Mouse (Mus musculus) limb, embryonic 13.5 days (tissue): ENCODE data around the gene Fam69a. TPM values are rescaled to one million over a fixed set of nuclear protein-coding genes. Genes with fewer than 3 reads are reported as not detected.

ENCODE experiments used
- ATAC-seq: fragments of 200-750 bp; cut with Nextera tagmentation; 2 replicates; pipeline ENCODE4 v1.8.0; 2017; ENCODE audit warnings: low read depth, moderate number of reproducible peaks, moderate TSS enrichment; ENCODE audit not compliant: low FRiP score
- H3K27ac ChIP-seq: fragments of 300-500 bp; sonication (generic); 2 replicates; pipeline ENCODE4 v1.5.1; 2015; ENCODE audit warnings: inconsistent platforms, mild to moderate bottlenecking, moderate library complexity
- H3K27me3 ChIP-seq: fragments of 300-500 bp; sonication (generic); 2 replicates; pipeline ENCODE4 v1.6.1; 2015; ENCODE audit warnings: mild to moderate bottlenecking, inconsistent platforms
- H3K36me3 ChIP-seq: fragments of 300-500 bp; sonication (generic); 2 replicates; pipeline ENCODE4 v1.6.1; 2015; ENCODE audit warnings: inconsistent platforms, mild to moderate bottlenecking, moderate library complexity
- H3K4me1 ChIP-seq: fragments of 300-500 bp; sonication (generic); 2 replicates; pipeline ENCODE4 v1.6.1; 2015; ENCODE audit warnings: inconsistent platforms
- H3K4me2 ChIP-seq: fragments of 300-500 bp; sonication (generic); replicated peaks from 2 replicates; pipeline ENCODE4 v1.6.1; 2015; ENCODE audit warnings: inconsistent platforms, mild to moderate bottlenecking, moderate library complexity
- H3K4me3 ChIP-seq: fragments of 300-500 bp; sonication (generic); 2 replicates; pipeline ENCODE4 v1.5.1; 2015; ENCODE audit warnings: moderate library complexity, mild to moderate bottlenecking, inconsistent platforms
- H3K9ac ChIP-seq: fragments of 300-500 bp; sonication (generic); 2 replicates; pipeline ENCODE4 v1.6.1; 2015; ENCODE audit warnings: mild to moderate bottlenecking, inconsistent platforms
- H3K9me3 ChIP-seq: fragments of 300-500 bp; sonication (generic); 2 replicates; pipeline ENCODE4 v1.6.1; 2016; ENCODE audit warnings: inconsistent platforms
- WGBS: fragments of 180-500 bp; shearing (Covaris S2); methylation state at CpG from one replicate; pipeline ENCODE4 v1.1.7; 2015; 5-methylcytosine and 5-hydroxymethylcytosine counted together
- polyA plus RNA-seq: library from polyadenylated mRNA; unstranded; fragments of >200 nt; fragmentation: Nextera tagmentation; extraction: Ambion mirVana; gene quantifications from 2 replicates; pipeline ENCODE4 v1.2.1, GENCODE M21; 2015

The Fam69a gene
- polyA plus RNA-seq, 1 experiment from 2014 or later = 31.7 TPM

- no peaks in the 10 kb centered on the region for H3K4me1 ChIP-seq
These were observed 109.8 kb downstream of the Fam69a start for GRCm38 (mm10) chr5:107877053-107877452.

GRCm38 (mm10) chr5:107875261-107875611 is 111.6 kb downstream of the Fam69a start:
- no peaks in the 10 kb centered on the region for H3K36me3 ChIP-seq
- no peak for ATAC-seq
- no peaks in the 10 kb centered on the region for H3K27me3 ChIP-seq
- no peak overlapping the region for H3K4me3 ChIP-seq
- no peak overlapping the region for H3K4me2 ChIP-seq
- no peaks in the 10 kb centered on the region for H3K4me1 ChIP-seq
- H3K9ac ChIP-seq = no peak overlapping the region
- no peak overlapping the region for H3K27ac ChIP-seq
- H3K9me3 ChIP-seq = no peaks in the 10 kb centered on the region

More at GRCm38 (mm10) chr5:107877053-107877452, 109.8 kb downstream of the Fam69a start:
- H3K4me3 ChIP-seq = no peak overlapping the region
- H3K36me3 ChIP-seq = no peaks in the 10 kb centered on the region
- H3K9ac ChIP-seq = no peak overlapping the region
- no peaks in the 10 kb centered on the region for H3K27me3 ChIP-seq
- H3K9me3 ChIP-seq = no peaks in the 10 kb centered on the region
- no peak for ATAC-seq
- WGBS = 74% methylated on average over 1 of the region's 1 CpGs
- no peak overlapping the region for H3K27ac ChIP-seq
- H3K4me2 ChIP-seq = no peak overlapping the region

- H3K9me3 ChIP-seq = no peaks in the 10 kb centered on the region
- 42% methylated on average over 4 of the region's 4 CpGs for WGBS
- no peak within 1 kb of the TSS for H3K27ac ChIP-seq
- no peak within 1 kb of the TSS for H3K4me2 ChIP-seq
- ATAC-seq = no peak
- H3K4me3 ChIP-seq = no peak within 1 kb of the TSS
- no peaks in the 10 kb centered on the region for H3K36me3 ChIP-seq
- H3K27me3 ChIP-seq = no peaks in the 10 kb centered on the region
- H3K9ac ChIP-seq = 0 out of 2 replicates have a peak within 1 kb of the TSS, but pooled peaks have one; percentile 20
- H3K4me1 ChIP-seq = no peaks in the 10 kb centered on the region
These were observed 112.2 kb downstream of the Fam69a start, which contains the start of gene Evi5 for GRCm38 (mm10) chr5:107874561-107875260. Gene Evi5 (minus strand): TSS chr5:107875107.

- H3K4me2 ChIP-seq = no peak overlapping the region
- WGBS = 59% methylated on average over 7 of the region's 7 CpGs
- H3K36me3 ChIP-seq = no peaks in the 10 kb centered on the region
- H3K9me3 ChIP-seq = no peaks in the 10 kb centered on the region
- no peaks in the 10 kb centered on the region for H3K27me3 ChIP-seq
- 0 out of 2 replicates have a peak overlapping the region, but pooled peaks have one; percentile 20 for H3K9ac ChIP-seq
- ATAC-seq = no peak
- no peak overlapping the region for H3K27ac ChIP-seq
- no peak overlapping the region for H3K4me3 ChIP-seq
- no peaks in the 10 kb centered on the region for H3K4me1 ChIP-seq
These were observed 113.0 kb downstream of the Fam69a start for GRCm38 (mm10) chr5:107873886-107874302.

GRCm38 (mm10) chr5:107873330-107873729 is 113.6 kb downstream of the Fam69a start:
- Histone ChIP-seq H3K4me1 (no peaks in the 10 kb centered on the region), H3K9me3 (no peaks in the 10 kb centered on the region), H3K4me2 (no peak overlapping the region), H3K36me3 (no peaks in the 10 kb centered on the region), H3K27ac (no peak overlapping the region), H3K9ac (no peak overlapping the region), H3K4me3 (no peak overlapping the region), H3K27me3 (no peaks in the 10 kb centered on the region)
- WGBS = 81% methylated on average over 6 of the region's 6 CpGs
- no peak for ATAC-seq

- no peak overlapping the region for H3K4me3 ChIP-seq
- peaks cover 12% of the 10 kb centered on the region for H3K4me1 ChIP-seq
- no peak for ATAC-seq
- no peaks in the 10 kb centered on the region for H3K27me3 ChIP-seq
- no peak overlapping the region for H3K4me2 ChIP-seq
- H3K27ac ChIP-seq = no peak overlapping the region
- H3K9me3 ChIP-seq = no peaks in the 10 kb centered on the region
- WGBS = 63% methylated on average over 2 of the region's 2 CpGs
- H3K36me3 ChIP-seq = no peaks in the 10 kb centered on the region
- no peak overlapping the region for H3K9ac ChIP-seq
These were observed 117.2 kb downstream of the Fam69a start for GRCm38 (mm10) chr5:107869701-107870100.

GRCm38 (mm10) chr5:107868905-107869424 is 117.9 kb downstream of the Fam69a start:
- H3K9ac ChIP-seq = peak overlapping the region; percentile 93
- WGBS = under 1% methylated on average over 58 of the region's 58 CpGs
- H3K4me1 ChIP-seq = peaks cover 17% of the 10 kb centered on the region
- peak; percentile 99 for ATAC-seq
- peak overlapping the region; percentile 96 for H3K27ac ChIP-seq
- H3K4me3 ChIP-seq = peak overlapping the region; percentile 81
- no peaks in the 10 kb centered on the region for H3K36me3 ChIP-seq
- H3K27me3 ChIP-seq = no peaks in the 10 kb centered on the region
- H3K4me2 ChIP-seq = peak overlapping the region; percentile 66
- H3K9me3 ChIP-seq = no peaks in the 10 kb centered on the region

- Histone ChIP-seq H3K27ac (peak overlapping the region; percentile 96), H3K9ac (peak overlapping the region; percentile 93), H3K9me3 (no peaks in the 10 kb centered on the region), H3K27me3 (no peaks in the 10 kb centered on the region), H3K4me2 (peak overlapping the region; percentile 66), H3K4me3 (peak overlapping the region; percentile 81), H3K36me3 (no peaks in the 10 kb centered on the region), H3K4me1 (peaks cover 17% of the 10 kb centered on the region)
- peak; percentile 53 for ATAC-seq
- WGBS = under 1% methylated on average over 78 of the region's 82 CpGs
These were observed 118.6 kb downstream of the Fam69a start for GRCm38 (mm10) chr5:107867970-107868904.

- H3K9me3 ChIP-seq = no peaks in the 10 kb centered on the region
- H3K36me3 ChIP-seq = no peaks in the 10 kb centered on the region
- 72% methylated on average over 2 of the region's 2 CpGs for WGBS
- ATAC-seq = no peak
- no peaks in the 10 kb centered on the region for H3K27me3 ChIP-seq
- no peak overlapping the region for H3K4me3 ChIP-seq
- H3K4me1 ChIP-seq = peaks cover 17% of the 10 kb centered on the region
- peak overlapping the region; percentile 9 for H3K4me2 ChIP-seq
- H3K9ac ChIP-seq = no peak overlapping the region
- no peak overlapping the region for H3K27ac ChIP-seq
These were observed 120.5 kb downstream of the Fam69a start for GRCm38 (mm10) chr5:107866127-107867126.

- H3K9me3 ChIP-seq = no peaks in the 10 kb centered on the region
- WGBS = 79% methylated on average over 3 of the region's 3 CpGs
- no peak overlapping the region for H3K4me3 ChIP-seq
These were observed 122.9 kb downstream of the Fam69a start for GRCm38 (mm10) chr5:107863971-107864370.

GRCm38 (mm10) chr5:107858963-107859362 is 127.9 kb downstream of the Fam69a start:
- H3K36me3 ChIP-seq = no peaks in the 10 kb centered on the region
- H3K4me1 ChIP-seq = peaks cover 9% of the 10 kb centered on the region
- H3K27me3 ChIP-seq = no peaks in the 10 kb centered on the region
- H3K4me3 ChIP-seq = no peak overlapping the region
- ATAC-seq = no peak
- WGBS = 54% methylated on average over 2 of the region's 2 CpGs
- no peak overlapping the region for H3K4me2 ChIP-seq
- H3K9me3 ChIP-seq = no peaks in the 10 kb centered on the region
- H3K27ac ChIP-seq = no peak overlapping the region
- H3K9ac ChIP-seq = no peak overlapping the region

More at GRCm38 (mm10) chr5:107863971-107864370, 122.9 kb downstream of the Fam69a start:
- no peak for ATAC-seq
- Histone ChIP-seq H3K4me2 (no peak overlapping the region), H3K4me1 (peaks cover 17% of the 10 kb centered on the region), H3K9ac (no peak overlapping the region), H3K27me3 (no peaks in the 10 kb centered on the region), H3K27ac (no peak overlapping the region), H3K36me3 (no peaks in the 10 kb centered on the region)
